Mouse (Mus musculus) liver, adult 2 months (tissue): ENCODE measurements at regions not wholly inside any gene's neighbourhood (a gene's known extent, or its start where the extent isn't known, plus 50 kb on each side); places are given as distances from the start of the nearest gene placed in this dataset.

Source experiments
- CTCF ChIP-seq: fragments of 200-500 bp; IDR thresholded peaks from 2 replicates; pipeline ENCODE4 v1.5.1; 2011; ENCODE audit warnings: low read depth, low read length, control low read depth
- POLR2A ChIP-seq: fragments of 200-500 bp; IDR thresholded peaks from 2 replicates; pipeline ENCODE4 v1.6.1; 2011; ENCODE audit warnings: low read length, control low read depth; ENCODE audit not compliant: insufficient read depth; ENCODE audit errors: extremely low read depth

GRCm38 (mm10) chr13:72393366-72393765 lies 235.3 kb upstream of the Irx2 start:
- TF ChIP-seq CTCF (no peak), POLR2A (no peak)
